Mouse (Mus musculus) neutrophil, adult 83 days (primary cell): ENCODE results near the gene Prnd. TPM values are rescaled to one million over a fixed set of nuclear protein-coding genes. Genes with fewer than 3 reads are reported as not detected.

Source experiments
- total RNA-seq, 2 experiments: library from RNA; stranded (reverse); gene quantifications; one replicate each; pipeline ENCODE4 v1.2.4; 2023

The Prnd gene
- total RNA-seq, result not detected

DNA sequence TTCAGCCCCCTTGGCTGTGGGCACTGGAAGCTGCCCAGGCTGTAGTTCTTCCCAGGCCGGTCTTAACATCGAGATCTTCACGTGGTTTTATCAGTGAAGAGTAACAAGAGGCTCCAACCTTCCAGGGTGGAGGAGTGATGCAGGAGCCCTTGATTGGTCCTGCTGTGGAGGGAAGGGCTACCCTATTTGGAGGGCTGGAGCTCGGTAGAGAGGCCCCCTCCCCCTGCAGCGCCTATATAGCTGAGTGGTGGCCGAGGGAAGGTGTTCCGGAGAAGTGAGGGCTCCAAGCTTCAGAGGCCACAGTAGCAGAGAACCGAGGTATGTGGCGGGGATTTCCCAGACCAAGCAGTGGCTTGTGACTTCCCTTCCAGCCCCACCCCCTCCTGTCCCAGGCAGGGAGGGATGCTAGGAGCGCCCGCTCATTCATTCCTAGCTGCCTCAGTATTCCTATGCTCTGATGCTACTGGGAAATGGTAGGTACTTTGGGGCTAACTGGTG lies at the start of gene Prnd:
Gene Prnd (plus strand): TSS at position 264 of the 498 bp plus-strand sequence.

DNA sequence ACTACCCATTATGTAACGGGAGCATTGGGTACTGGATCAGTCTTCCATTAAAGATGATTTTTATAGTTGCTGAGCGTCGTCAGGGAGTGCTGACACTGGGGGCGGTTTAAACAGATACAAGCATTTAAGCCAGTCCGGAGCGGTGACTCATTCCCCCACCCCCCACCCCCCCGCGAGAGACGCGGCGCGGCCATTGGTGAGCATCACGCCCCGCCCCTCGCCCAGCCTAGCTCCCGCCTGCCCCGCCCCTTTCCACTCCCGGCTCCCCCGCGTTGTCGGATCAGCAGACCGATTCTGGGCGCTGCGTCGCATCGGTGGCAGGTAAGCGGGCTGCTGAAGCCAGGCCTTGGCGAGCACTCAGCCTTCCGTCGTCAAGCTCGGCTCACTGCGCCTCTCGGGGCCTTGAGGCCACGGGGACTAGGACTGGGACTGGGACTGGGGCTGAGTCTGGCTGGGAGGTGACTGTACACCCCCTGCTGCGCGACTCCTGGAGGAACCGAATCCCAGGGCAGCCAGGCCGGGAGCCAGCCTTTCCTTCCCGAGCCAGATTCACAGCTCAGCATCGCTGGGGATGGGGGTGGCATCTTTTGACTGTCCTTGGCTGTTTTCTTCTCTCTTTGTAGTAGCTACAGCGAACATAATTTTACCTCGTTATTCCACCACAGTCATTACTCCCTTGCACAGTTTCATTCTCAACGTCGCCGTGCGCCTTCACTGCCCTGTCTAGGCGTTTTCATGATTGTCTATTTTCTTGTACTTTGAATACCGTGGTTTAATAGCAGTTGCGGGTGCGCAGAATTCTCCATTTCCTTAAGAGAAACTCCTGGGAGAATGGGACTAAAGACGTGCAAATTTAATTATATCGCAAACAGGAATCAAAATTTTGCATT lies 40.7 kb upstream of the Prnd start, which contains the start of the genes Prnp and Prn:
Gene Prnp (plus strand): TSS at position 246 of the 890 bp plus-strand sequence.
Gene Prn (plus strand): TSS at position 275 of the 890 bp plus-strand sequence.

Other genes starting within 250 kb of the Prnd start
- not detected for gene Erv3, start 91.1 kb upstream of the Prnd start, total RNA-seq
- gene Prnp, start 40.9 kb upstream of the Prnd start, total RNA-seq, result 10 to 100 TPM; 10.6 to 15.1 TPM
- gene Prn, start 40.9 kb upstream of the Prnd start, total RNA-seq, result not detected
- 100 to 1,000 TPM; 133 to 138 TPM for gene Rassf2, start 79.4 kb downstream of the Prnd start, total RNA-seq
- 10 to 100 TPM; 11.9 to 13.0 TPM for gene Slc23a2, start 194.2 kb downstream of the Prnd start, total RNA-seq